Mouse (Mus musculus) spleen, postnatal 14 days (tissue): Measurements from ENCODE around the gene Polg2.
"Not testable (repeated sequence)": the region's sequence is repeated elsewhere in the genome, so short reads cannot be mapped to it uniquely, and the experiment has no call there.

ENCODE experiments used
- DNase-seq, 2 experiments: peaks; one replicate each; pipeline ENCODE4 v3.0.0; 2021 to 2022; ENCODE audit warnings: low spot score in 2 of 2

Gene Polg2

DNA sequence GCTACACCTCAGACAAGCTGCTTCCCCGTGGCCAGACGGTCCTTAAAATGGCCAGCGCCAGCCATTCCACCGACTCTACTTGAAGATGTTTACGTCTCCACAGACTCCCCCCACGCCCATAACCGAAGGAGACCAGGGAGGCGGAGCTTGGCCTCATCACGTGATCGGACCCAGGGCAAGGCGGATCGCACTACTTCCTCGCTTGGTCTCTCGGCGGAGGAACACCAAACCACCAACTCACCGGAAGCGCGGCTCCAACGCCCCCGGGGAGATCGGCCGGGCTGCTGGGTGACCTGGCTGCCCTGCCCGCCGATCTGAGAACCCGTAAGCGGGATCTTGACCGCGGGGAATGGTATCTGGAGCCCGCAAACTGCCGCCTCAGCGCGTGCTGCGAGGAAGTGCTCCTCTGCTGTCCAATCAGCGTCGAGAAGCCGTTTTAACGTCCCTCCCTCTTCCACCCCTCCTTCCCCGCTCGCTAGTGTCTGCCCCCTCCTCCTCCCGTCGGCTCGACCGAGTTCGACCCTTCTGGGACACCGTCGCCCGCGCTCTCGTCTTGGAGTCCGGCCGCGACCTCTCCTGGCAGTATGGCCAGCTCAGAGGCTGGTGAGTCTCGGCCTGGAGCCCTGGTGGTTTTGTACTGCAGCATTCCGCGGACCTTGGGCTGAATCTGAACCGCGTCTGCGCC lies 9.6 kb upstream of the Polg2 start, which contains the start of the genes Ddx5 and Cep95:
Ddx5 (minus strand) TSS at position 411 of the 685 bp plus-strand sequence.
Cep95 (plus strand) TSS at position 478 of the 685 bp plus-strand sequence.
- DNase-seq, result peak; percentile 95 to 96

DNA sequence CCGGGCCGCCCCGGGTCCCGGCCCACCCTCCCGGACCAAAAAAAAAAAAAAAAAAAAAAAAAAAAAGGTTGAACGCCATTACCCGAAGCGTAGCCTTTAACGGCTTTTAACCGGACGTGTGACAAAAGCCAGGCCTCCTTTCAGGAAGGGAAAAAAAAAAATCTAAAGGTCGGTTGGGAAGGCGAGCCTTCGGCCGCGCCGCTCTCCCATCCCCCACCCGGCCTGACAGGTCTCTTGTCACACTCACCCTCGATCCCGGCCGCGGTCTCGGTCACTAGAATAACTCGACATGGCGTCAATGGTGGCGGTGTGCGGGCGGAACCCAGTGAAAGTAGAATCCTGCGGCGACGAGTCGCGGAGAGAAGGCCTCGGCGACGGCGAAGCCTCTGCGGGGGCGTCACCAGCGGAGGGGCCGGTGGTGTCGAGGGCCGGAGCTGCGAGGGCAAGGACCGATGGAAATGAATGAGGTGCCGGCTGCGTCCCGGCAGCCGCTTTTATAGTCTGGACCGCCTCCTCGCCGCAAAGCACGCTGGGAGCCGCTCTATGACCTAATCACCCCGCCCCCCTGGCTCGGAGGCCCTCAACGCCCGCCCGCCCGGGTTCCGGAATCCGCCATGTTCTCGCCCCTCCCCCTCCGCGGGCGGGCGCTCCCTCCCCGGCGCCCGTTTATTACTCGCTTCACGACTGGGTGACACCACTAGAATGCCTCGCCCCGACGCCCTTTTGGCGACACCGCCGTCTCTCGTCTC lies 8.9 kb upstream of the Polg2 start:
- peak; percentile 99 to 100 for DNase-seq

DNA sequence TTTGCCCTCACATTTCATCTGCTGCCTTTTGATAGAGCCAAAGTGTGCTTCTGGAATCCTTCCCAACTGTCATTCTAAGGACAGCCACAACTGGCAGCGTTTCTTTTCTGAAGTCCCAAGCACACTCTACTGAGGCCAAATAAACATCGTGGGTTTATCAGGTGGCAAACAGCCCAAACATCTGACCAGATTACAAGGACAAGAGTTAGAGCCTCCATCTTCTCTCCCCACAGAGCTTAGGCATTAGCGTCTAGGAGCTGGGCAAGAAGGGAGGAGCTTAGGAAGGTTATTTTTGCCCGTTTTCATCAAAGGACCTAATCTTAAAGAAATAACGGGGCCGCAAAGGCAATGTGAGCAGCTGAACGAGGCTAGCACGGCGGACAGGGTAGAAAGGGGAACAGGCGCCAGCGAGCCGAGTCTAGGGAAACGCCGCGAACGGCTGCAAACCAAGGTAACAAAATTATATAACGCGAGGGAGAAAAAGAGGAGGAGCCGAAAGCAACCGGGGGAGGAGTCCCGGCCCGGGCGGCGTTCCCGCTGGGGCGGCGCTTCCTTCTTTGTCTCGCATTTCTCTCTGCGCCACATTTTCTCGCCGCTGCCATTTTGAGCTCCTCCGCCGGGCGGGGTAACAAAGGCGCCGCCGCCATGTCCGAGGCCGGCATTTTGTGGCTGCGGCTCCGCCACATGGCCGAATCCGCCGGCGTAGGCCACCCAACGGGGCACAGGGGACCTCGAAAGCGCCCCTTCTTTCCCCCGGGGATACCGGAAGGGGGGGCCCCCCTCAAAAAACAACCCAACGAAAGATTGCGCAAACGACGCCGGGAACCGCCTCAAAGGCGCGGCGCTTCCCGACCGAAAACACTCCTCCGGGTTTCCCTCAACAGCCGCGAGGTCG lies 8.0 kb upstream of the Polg2 start:
- peak; percentile 85 to 87 for DNase-seq

- no peak for DNase-seq
Measured at GRCm38 (mm10) chr11:106785043-106785442, 5.7 kb upstream of the Polg2 start.

GRCm38 (mm10) chr11:106784476-106784875 lies 5.1 kb upstream of the Polg2 start:
- DNase-seq, result no peak

- DNase-seq, result no peak
Measured at GRCm38 (mm10) chr11:106782841-106783764, 3.8 kb upstream of the Polg2 start.

GRCm38 (mm10) chr11:106782271-106782670 lies 2.9 kb upstream of the Polg2 start:
- not testable (repeated sequence) for DNase-seq

GRCm38 (mm10) chr11:106780590-106781220 lies 1.4 kb upstream of the Polg2 start:
- no peak for DNase-seq

- no peak for DNase-seq
Measured at GRCm38 (mm10) chr11:106780089-106780425, 720 bp upstream of the Polg2 start.

DNA sequence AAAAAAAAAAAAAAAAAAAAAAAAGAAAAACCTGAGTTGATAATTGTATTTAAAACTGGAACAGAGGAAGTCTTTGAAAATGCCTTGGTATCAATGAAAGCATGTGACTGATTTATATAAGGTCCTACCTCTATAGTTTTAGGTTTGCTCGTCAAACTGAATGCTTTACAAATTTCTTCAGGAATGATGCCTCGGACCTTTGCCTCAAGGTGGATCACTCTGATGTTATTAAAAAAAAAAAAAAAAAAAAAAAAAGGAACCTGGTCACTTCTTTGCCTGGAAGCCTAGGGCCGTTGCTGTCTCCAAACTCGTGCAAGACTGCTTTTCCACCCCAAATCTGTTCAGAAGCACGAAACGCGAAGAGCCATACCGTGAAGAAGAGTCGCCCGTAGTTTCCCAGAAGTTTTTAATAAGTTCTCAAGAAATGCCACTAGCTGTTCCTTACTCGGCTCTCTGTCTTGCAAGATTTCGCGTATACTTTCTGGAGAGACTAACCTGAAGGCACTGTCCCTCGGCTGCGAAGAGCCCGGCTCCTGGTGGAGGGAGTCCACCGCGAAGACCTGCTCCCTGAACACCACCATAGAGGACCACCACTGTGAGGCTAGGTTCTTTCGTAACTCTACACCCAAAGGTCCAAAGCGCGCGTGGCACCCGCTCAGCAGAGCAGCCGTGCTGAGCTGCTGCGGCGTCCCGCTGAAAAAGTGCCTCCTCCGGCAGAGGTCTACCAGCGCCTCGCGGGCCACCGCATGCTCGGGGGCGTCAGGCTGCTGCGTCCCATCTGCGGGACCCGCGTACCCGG lies 549 bp downstream of the Polg2 start:
- no peak for DNase-seq

- no peak for DNase-seq
Measured at GRCm38 (mm10) chr11:106778132-106778531, 1.2 kb downstream of the Polg2 start.

- DNase-seq, result no peak
Measured at GRCm38 (mm10) chr11:106777395-106777794, 1.9 kb downstream of the Polg2 start.

DNA sequence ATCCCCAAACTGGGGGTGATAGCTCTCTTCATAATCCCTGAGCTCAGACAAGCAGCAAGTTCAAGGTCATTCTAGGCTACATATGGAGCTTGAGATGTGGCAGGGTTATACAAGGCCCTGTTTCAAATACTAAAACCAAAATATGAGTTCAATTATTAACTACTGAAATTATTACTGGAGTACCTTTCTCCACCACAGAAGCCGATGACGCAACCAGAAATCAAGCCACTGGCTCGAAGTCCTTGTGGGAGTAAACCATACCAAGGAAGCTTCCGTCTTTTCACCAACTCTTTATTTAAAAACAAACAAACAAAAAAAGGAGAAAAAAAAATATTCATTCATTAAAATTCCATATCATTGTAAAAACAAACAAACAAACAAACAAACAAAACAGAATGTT lies 2.4 kb downstream of the Polg2 start:
- no peak for DNase-seq

DNA sequence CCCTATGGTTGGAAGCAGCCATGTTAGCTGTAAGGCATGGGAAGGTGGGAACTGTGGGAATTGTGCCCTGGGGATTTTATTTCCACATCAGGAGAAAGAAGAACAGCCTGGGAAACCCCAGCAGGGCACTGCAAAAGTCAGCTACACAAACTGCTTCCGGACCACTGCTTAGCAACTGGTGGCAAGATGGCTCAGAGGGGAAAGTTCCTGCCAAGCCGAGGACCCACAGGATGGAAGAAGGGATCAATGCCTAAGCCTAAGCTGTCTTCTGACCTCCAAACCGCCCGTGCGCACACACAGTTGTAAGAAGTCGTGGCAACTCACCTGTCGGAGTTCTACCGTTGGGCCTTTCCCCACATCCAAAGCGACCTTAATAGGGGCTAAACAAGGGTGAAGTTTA lies 6.3 kb downstream of the Polg2 start:
- no peak for DNase-seq

DNA sequence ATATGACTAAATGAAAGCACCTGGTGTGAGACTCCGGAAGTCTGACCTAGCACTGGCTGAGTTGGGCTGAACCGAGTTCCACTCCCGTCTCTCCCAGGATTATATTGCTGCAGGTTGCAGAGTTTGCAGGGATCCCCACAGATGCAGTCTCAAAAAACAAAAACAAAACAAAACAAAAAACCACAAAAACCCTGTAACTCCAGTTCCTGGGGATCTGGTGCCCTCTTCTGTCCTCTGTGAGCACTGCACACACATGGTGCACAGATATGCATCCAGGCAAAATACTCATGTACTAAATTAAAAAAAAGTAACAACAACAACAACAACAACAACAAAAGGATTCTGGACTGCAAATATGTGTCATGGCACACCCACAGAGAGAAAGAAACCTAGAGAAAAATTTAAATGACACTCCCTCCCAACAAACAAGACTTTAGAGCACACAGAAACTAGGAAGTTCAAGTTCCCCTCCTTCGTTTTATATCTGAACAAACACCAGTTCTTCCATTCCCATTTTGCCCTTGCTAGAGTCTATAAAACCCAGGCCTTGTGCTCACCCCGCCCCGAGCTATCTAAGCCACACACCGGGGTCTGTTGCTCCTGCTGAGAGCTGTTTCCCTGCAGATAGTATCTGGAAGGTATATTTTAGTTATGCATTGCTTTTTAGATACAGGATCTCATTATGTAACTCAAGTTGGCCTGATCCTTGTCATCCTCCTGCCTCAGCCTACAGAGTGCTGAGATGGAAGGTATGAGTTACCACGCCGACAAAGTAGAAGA lies 9.0 kb downstream of the Polg2 start:
- DNase-seq, result peak in 1 of 2 experiments; percentile 48

- DNase-seq, result no peak
Measured at GRCm38 (mm10) chr11:106767516-106767915, 11.8 kb downstream of the Polg2 start.

- no peak for DNase-seq
Measured at GRCm38 (mm10) chr11:106766611-106767162, 12.7 kb downstream of the Polg2 start.

DNA sequence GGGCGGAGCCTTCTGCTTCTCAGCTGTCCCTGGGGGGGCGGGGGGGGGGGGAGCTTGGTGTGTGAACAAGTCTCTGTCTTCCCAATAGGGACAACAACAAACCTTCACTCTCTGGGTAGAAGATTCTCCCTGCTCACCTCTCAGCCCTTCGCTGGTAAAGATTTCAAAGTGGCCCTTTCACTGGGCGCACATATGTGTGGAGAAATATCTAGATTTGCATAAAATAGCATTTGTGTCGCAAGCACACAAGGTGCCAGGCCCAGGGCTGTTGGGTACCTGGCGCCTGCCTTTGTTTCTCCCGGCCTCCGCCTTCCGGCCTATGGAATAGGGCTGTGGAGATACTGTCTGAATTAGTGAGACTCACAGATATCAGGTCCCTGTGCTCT lies 16.5 kb downstream of the Polg2 start:
- DNase-seq, result no peak
